Mouse (Mus musculus) hindbrain, embryonic 13.5 days (tissue): ENCODE measurements around the gene Ing4. TPM values are rescaled to one million over a fixed set of nuclear protein-coding genes. Genes with fewer than 3 reads are reported as not detected.

Experiments used
- ATAC-seq: fragments of 200-750 bp; cut with Nextera tagmentation; 2 replicates; pipeline ENCODE4 v1.8.0; 2017; ENCODE audit warnings: moderate TSS enrichment; ENCODE audit not compliant: low FRiP score
- H3K27ac ChIP-seq: fragments of 300-500 bp; sonication (generic); 2 replicates; pipeline ENCODE4 v1.5.1; 2015; ENCODE audit warnings: inconsistent platforms, mild to moderate bottlenecking, moderate library complexity
- H3K27me3 ChIP-seq: fragments of 300-500 bp; sonication (generic); 2 replicates; pipeline ENCODE4 v1.6.1; 2015; ENCODE audit warnings: mild to moderate bottlenecking, inconsistent platforms
- H3K36me3 ChIP-seq: fragments of 300-500 bp; sonication (generic); 2 replicates; pipeline ENCODE4 v1.6.1; 2015; ENCODE audit warnings: mild to moderate bottlenecking, inconsistent platforms
- H3K4me1 ChIP-seq: fragments of 300-500 bp; sonication (generic); replicated peaks from 2 replicates; pipeline ENCODE4 v1.6.1; 2015; ENCODE audit warnings: inconsistent platforms
- H3K4me2 ChIP-seq: fragments of 300-500 bp; sonication (generic); 2 replicates; pipeline ENCODE4 v1.6.1; 2015; ENCODE audit warnings: inconsistent platforms, mild to moderate bottlenecking, moderate library complexity
- H3K4me3 ChIP-seq: fragments of 300-500 bp; sonication (generic); 2 replicates; pipeline ENCODE4 v1.5.1; 2015; ENCODE audit warnings: mild to moderate bottlenecking, inconsistent platforms
- H3K9ac ChIP-seq: fragments of 300-500 bp; sonication (generic); 2 replicates; pipeline ENCODE4 v1.6.1; 2015; ENCODE audit warnings: mild to moderate bottlenecking, inconsistent platforms
- H3K9me3 ChIP-seq: fragments of 300-500 bp; sonication (generic); 2 replicates; pipeline ENCODE4 v1.6.1; 2016; ENCODE audit warnings: inconsistent platforms
- WGBS: fragments of 180-500 bp; shearing (Covaris S2); methylation state at CpG from one replicate; pipeline ENCODE4 v1.1.7; 2015; 5-methylcytosine and 5-hydroxymethylcytosine counted together
- microRNA-seq: library from miRNA; unstranded; fragments of <30 nt; microRNA quantifications from one replicate; pipeline ENCODE4, GENCODE M21; 2016
- polyA plus RNA-seq: library from polyadenylated mRNA; unstranded; fragments of >200 nt; fragmentation: Nextera tagmentation; extraction: Ambion mirVana; gene quantifications from 2 replicates; pipeline ENCODE4 v1.2.1, GENCODE M21; 2015

The Ing4 gene
- polyA plus RNA-seq, 1 experiment from 2014 or later: 168 TPM

- H3K4me1 ChIP-seq: peaks cover 37% of the 10 kb centered on the region
- peak within 1 kb of the TSS; percentile 97 for H3K9ac ChIP-seq
- peak within 1 kb of the TSS; percentile 89 for H3K4me2 ChIP-seq
- peaks cover 24% of the 10 kb centered on the region for H3K36me3 ChIP-seq
- H3K9me3 ChIP-seq: no peaks in the 10 kb centered on the region
- H3K27me3 ChIP-seq: no peaks in the 10 kb centered on the region
- WGBS: 2% methylated on average over 31 of the region's 45 CpGs
- H3K27ac ChIP-seq: peak within 1 kb of the TSS; percentile 96
- H3K4me3 ChIP-seq: peak within 1 kb of the TSS; percentile 98
- ATAC-seq: peak; percentile 74
Measured at GRCm38 (mm10) chr6:125095391-125096278, 56.1 kb downstream of the Ing4 start, which contains the start of gene Chd4. Gene Chd4 (plus strand): TSS chr6:125095981.

GRCm38 (mm10) chr6:125096279-125096596 lies 56.7 kb downstream of the Ing4 start:
- H3K9me3 ChIP-seq: no peaks in the 10 kb centered on the region
- ATAC-seq: no peak
- no peaks in the 10 kb centered on the region for H3K27me3 ChIP-seq
- 0% methylated on average over 15 of the region's 32 CpGs for WGBS
- peak overlapping the region; percentile 89 for H3K4me2 ChIP-seq
- peaks cover 34% of the 10 kb centered on the region for H3K4me1 ChIP-seq
- H3K27ac ChIP-seq: peak overlapping the region; percentile 96
- peak overlapping the region; percentile 98 for H3K4me3 ChIP-seq
- peak overlapping the region; percentile 97 for H3K9ac ChIP-seq
- peaks cover 30% of the 10 kb centered on the region for H3K36me3 ChIP-seq

GRCm38 (mm10) chr6:125096597-125097345 lies 57.2 kb downstream of the Ing4 start:
- Histone ChIP-seq H3K27me3 (no peaks in the 10 kb centered on the region), H3K4me3 (peak overlapping the region; percentile 98), H3K4me2 (peak overlapping the region; percentile 89), H3K9ac (peak overlapping the region; percentile 97), H3K9me3 (no peaks in the 10 kb centered on the region), H3K4me1 (peaks cover 34% of the 10 kb centered on the region), H3K36me3 (peaks cover 36% of the 10 kb centered on the region), H3K27ac (peak overlapping the region; percentile 96)
- under 1% methylated on average over 36 of the region's 44 CpGs for WGBS
- peak; percentile 41 for ATAC-seq

GRCm38 (mm10) chr6:125097346-125097689 lies 57.8 kb downstream of the Ing4 start:
- H3K36me3 ChIP-seq: peaks cover 41% of the 10 kb centered on the region
- H3K9ac ChIP-seq: peak overlapping the region; percentile 97
- peak overlapping the region; percentile 98 for H3K4me3 ChIP-seq
- no peaks in the 10 kb centered on the region for H3K27me3 ChIP-seq
- no peaks in the 10 kb centered on the region for H3K9me3 ChIP-seq
- peak overlapping the region; percentile 96 for H3K27ac ChIP-seq
- H3K4me1 ChIP-seq: peaks cover 34% of the 10 kb centered on the region
- H3K4me2 ChIP-seq: peak overlapping the region; percentile 89
- WGBS: 0% methylated on average over 12 of the region's 12 CpGs
- ATAC-seq: peak; percentile 8

- Histone ChIP-seq H3K9ac (peak overlapping the region; percentile 97), H3K4me1 (peaks cover 34% of the 10 kb centered on the region), H3K27me3 (no peaks in the 10 kb centered on the region), H3K4me3 (peak overlapping the region; percentile 98), H3K4me2 (peak overlapping the region; percentile 89), H3K9me3 (no peaks in the 10 kb centered on the region), H3K36me3 (peaks cover 47% of the 10 kb centered on the region), H3K27ac (peak overlapping the region; percentile 96; the same call in 1 of the 2 replicates)
- ATAC-seq: no peak
- WGBS: 50% methylated on average over 8 of the region's 8 CpGs
Measured at GRCm38 (mm10) chr6:125097951-125098350, 58.4 kb downstream of the Ing4 start.

- WGBS: 52% methylated on average over 3 of the region's 3 CpGs
- Histone ChIP-seq H3K9ac (peak overlapping the region; percentile 97), H3K4me1 (peaks cover 34% of the 10 kb centered on the region), H3K27me3 (no peaks in the 10 kb centered on the region), H3K36me3 (peaks cover 52% of the 10 kb centered on the region), H3K9me3 (no peaks in the 10 kb centered on the region), H3K4me2 (peak overlapping the region; percentile 89), H3K27ac (peak overlapping the region; percentile 88), H3K4me3 (peak overlapping the region; percentile 98)
- no peak for ATAC-seq
Measured at GRCm38 (mm10) chr6:125098513-125098912, 59.0 kb downstream of the Ing4 start.

Small RNA genes within 50 kb of the gene (microRNA-seq; reads per million reads assigned to microRNA genes)
- gene Mir7045: not detected

Other genes starting within 250 kb of the Ing4 start
- 7.8 and 8.4 TPM in 2 replicates for gene Spsb2, start 231.1 kb upstream of the Ing4 start, polyA plus RNA-seq
- 361 and 374 TPM in 2 replicates for gene Tpi1, start 225.5 kb upstream of the Ing4 start, polyA plus RNA-seq
- 189 and 200 TPM in 2 replicates for gene Usp5, start 210.3 kb upstream of the Ing4 start, polyA plus RNA-seq
- 42.6 and 51.2 TPM in 2 replicates for gene Cdca3, start 210.2 kb upstream of the Ing4 start, polyA plus RNA-seq
- 0.78 and 1.3 TPM in 2 replicates for gene Gnb3, start 199.5 kb upstream of the Ing4 start, polyA plus RNA-seq
- gene P3h3, start 182.0 kb upstream of the Ing4 start, polyA plus RNA-seq: 16.4 and 19.1 TPM in 2 replicates
- gene Gpr162, start 175.8 kb upstream of the Ing4 start, polyA plus RNA-seq: 21.3 and 22.5 TPM in 2 replicates
- gene Cd4, start 151.5 kb upstream of the Ing4 start, polyA plus RNA-seq: 0.14 and 0.19 TPM in 2 replicates
- gene Lag3, start 128.1 kb upstream of the Ing4 start, polyA plus RNA-seq: 2.4 and 2.6 TPM in 2 replicates
- 744 and 801 TPM in 2 replicates for gene Ptms, start 119.7 kb upstream of the Ing4 start, polyA plus RNA-seq
- gene Mlf2, start 108.4 kb upstream of the Ing4 start, polyA plus RNA-seq: 481 and 505 TPM in 2 replicates
- gene Cops7a, start 74.2 kb upstream of the Ing4 start, polyA plus RNA-seq: 89.3 and 94.5 TPM in 2 replicates
- gene Pianp, start 43.1 kb upstream of the Ing4 start, polyA plus RNA-seq: 29.3 and 31.6 TPM in 2 replicates
- gene Zfp384, start 30.6 kb upstream of the Ing4 start, polyA plus RNA-seq: 17.7 and 20.4 TPM in 2 replicates
- gene Acrbp, start 9.9 kb downstream of the Ing4 start, polyA plus RNA-seq: 17.5 and 19.7 TPM in 2 replicates
- 0.55 and 0.65 TPM in 2 replicates for gene Lpar5, start 28.2 kb downstream of the Ing4 start, polyA plus RNA-seq
- 123 and 126 TPM in 2 replicates for gene Chd4, start 56.2 kb downstream of the Ing4 start, polyA plus RNA-seq
- 47.9 and 48.6 TPM in 2 replicates for gene Nop2, start 92.1 kb downstream of the Ing4 start, polyA plus RNA-seq
- 17.2 and 19.7 TPM in 2 replicates for gene Iffo1, start 105.5 kb downstream of the Ing4 start, polyA plus RNA-seq
- gene Gapdh, start 126.7 kb downstream of the Ing4 start, polyA plus RNA-seq: 1,320 and 1,327 TPM in 2 replicates
- gene Ncapd2, start 151.9 kb downstream of the Ing4 start, polyA plus RNA-seq: 56.7 and 62.9 TPM in 2 replicates
- gene Mrpl51, start 152.0 kb downstream of the Ing4 start, polyA plus RNA-seq: 158 and 164 TPM in 2 replicates
- 11.3 and 12.9 TPM in 2 replicates for gene Vamp1, start 175.8 kb downstream of the Ing4 start, polyA plus RNA-seq
- 4.3 and 5.0 TPM in 2 replicates for gene Tapbpl, start 192.1 kb downstream of the Ing4 start, polyA plus RNA-seq
- gene Cd27, start 197.2 kb downstream of the Ing4 start, polyA plus RNA-seq: 1.5 and 2.2 TPM in 2 replicates
- gene Tuba3a, start 246.3 kb downstream of the Ing4 start, polyA plus RNA-seq: not detected in 2 replicates